Mouse (Mus musculus): ENCODE results near the gene Klhl33. TPM values are rescaled to one million over a fixed set of nuclear protein-coding genes. Genes with fewer than 3 reads are reported as not detected.
"Not testable (repeated sequence)": the region's sequence is repeated elsewhere in the genome, so short reads cannot be mapped to it uniquely, and the experiment has no call there.

Gene Klhl33
- polyA plus RNA-seq, 1 experiment: not detected

- Histone ChIP-seq H3K27me3 (ENCODE audit: control insufficient read depth) (no peaks in the 10 kb centered on the region), H3K4me1 (ENCODE audit: control insufficient read depth) (peaks cover 37% of the 10 kb centered on the region), H3K4me3 (replicated peaks) (peak within 1 kb of the TSS; percentile 97), H3K36me3 (ENCODE audit: control insufficient read depth) (peaks cover 38% of the 10 kb centered on the region), H3K9me3 (ENCODE audit: control insufficient read depth, low read length) (no peaks in the 10 kb centered on the region)
- no peak for TF ChIP-seq GATA1 (IDR thresholded peaks at IDR 0.05; ENCODE audit: low read length)
- TF ChIP-seq TAL1 (IDR thresholded peaks at IDR 0.05; ENCODE audit: low read length): no peak
Observed at GRCm38 (mm10) chr14:50930754-50931492, 33.6 kb upstream of the Klhl33 start, which contains the start of the genes Pip4p1 and Pnp. Gene Pip4p1 (minus strand): TSS chr14:50930856. Gene Pnp (plus strand): TSS chr14:50931082.

GRCm38 (mm10) chr14:50930377-50930753, 33.1 kb upstream of the Klhl33 start:
- Histone ChIP-seq H3K4me1 (ENCODE audit: control insufficient read depth) (peaks cover 41% of the 10 kb centered on the region), H3K36me3 (ENCODE audit: control insufficient read depth) (peaks cover 39% of the 10 kb centered on the region)

GRCm38 (mm10) chr14:50929951-50930350, 32.6 kb upstream of the Klhl33 start:
- Histone ChIP-seq H3K27me3 (ENCODE audit: control insufficient read depth) (no peaks in the 10 kb centered on the region), H3K4me3 (replicated peaks) (peak overlapping the region; percentile 97), H3K36me3 (ENCODE audit: control insufficient read depth) (peaks cover 39% of the 10 kb centered on the region), H3K4me1 (ENCODE audit: control insufficient read depth) (peaks cover 45% of the 10 kb centered on the region), H3K9me3 (ENCODE audit: control insufficient read depth, low read length) (no peaks in the 10 kb centered on the region)
- TF ChIP-seq TAL1 (IDR thresholded peaks at IDR 0.05; ENCODE audit: low read length): no peak
- no peak for TF ChIP-seq GATA1 (IDR thresholded peaks at IDR 0.05; ENCODE audit: low read length)

More at GRCm38 (mm10) chr14:50930377-50930753, 33.1 kb upstream of the Klhl33 start:
- Histone ChIP-seq H3K4me3 (replicated peaks) (peak overlapping the region; percentile 97), H3K27me3 (ENCODE audit: control insufficient read depth) (no peaks in the 10 kb centered on the region), H3K9me3 (ENCODE audit: control insufficient read depth, low read length) (no peaks in the 10 kb centered on the region)
- TF ChIP-seq TAL1 (IDR thresholded peaks at IDR 0.05; ENCODE audit: low read length) (no peak), GATA1 (IDR thresholded peaks at IDR 0.05; ENCODE audit: low read length) (no peak)

- no peaks in the 10 kb centered on the region for H3K27me3 ChIP-seq (ENCODE audit: control insufficient read depth)
- TF ChIP-seq TAL1 (IDR thresholded peaks at IDR 0.05; ENCODE audit: low read length): no peak
- TF ChIP-seq GATA1 (IDR thresholded peaks at IDR 0.05; ENCODE audit: low read length): no peak
- H3K9me3 ChIP-seq (ENCODE audit: control insufficient read depth, low read length): no peaks in the 10 kb centered on the region
- peaks cover 39% of the 10 kb centered on the region for H3K36me3 ChIP-seq (ENCODE audit: control insufficient read depth)
- peaks cover 57% of the 10 kb centered on the region for H3K4me1 ChIP-seq (ENCODE audit: control insufficient read depth)
- no peak overlapping the region for H3K4me3 ChIP-seq (replicated peaks)
Observed at GRCm38 (mm10) chr14:50927366-50927765, 30.1 kb upstream of the Klhl33 start.

GRCm38 (mm10) chr14:50925111-50925920, 28.0 kb upstream of the Klhl33 start:
- Histone ChIP-seq H3K4me1 (ENCODE audit: control insufficient read depth) (peaks cover 43% of the 10 kb centered on the region), H3K27me3 (ENCODE audit: control insufficient read depth) (no peaks in the 10 kb centered on the region), H3K4me3 (replicated peaks) (peak overlapping the region; percentile 81), H3K9me3 (ENCODE audit: control insufficient read depth, low read length) (no peaks in the 10 kb centered on the region), H3K36me3 (ENCODE audit: control insufficient read depth) (peaks cover 45% of the 10 kb centered on the region)
- TF ChIP-seq GATA1 (IDR thresholded peaks at IDR 0.05; ENCODE audit: low read length) (no peak), TAL1 (IDR thresholded peaks at IDR 0.05; ENCODE audit: low read length) (no peak)

- H3K9me3 ChIP-seq (ENCODE audit: control insufficient read depth, low read length): no peaks in the 10 kb centered on the region
- H3K27me3 ChIP-seq (ENCODE audit: control insufficient read depth): no peaks in the 10 kb centered on the region
- H3K4me3 ChIP-seq (replicated peaks): peak within 1 kb of the TSS; percentile 81
- TF ChIP-seq GATA1 (IDR thresholded peaks at IDR 0.05; ENCODE audit: low read length): no peak
- no peak for TF ChIP-seq TAL1 (IDR thresholded peaks at IDR 0.05; ENCODE audit: low read length)
- H3K4me1 ChIP-seq (ENCODE audit: control insufficient read depth): peaks cover 35% of the 10 kb centered on the region
- H3K36me3 ChIP-seq (ENCODE audit: control insufficient read depth): peaks cover 45% of the 10 kb centered on the region
Observed at GRCm38 (mm10) chr14:50924281-50925064, 27.2 kb upstream of the Klhl33 start, which contains the start of the genes Osgep and Apex1. Gene Osgep (minus strand): TSS chr14:50924893. Gene Apex1 (plus strand): TSS chr14:50924968.

- H3K27me3 ChIP-seq (ENCODE audit: control insufficient read depth); H3K9me3 ChIP-seq (ENCODE audit: control insufficient read depth, low read length): not testable (repeated sequence)
- peaks cover 37% of the 10 kb centered on the region for H3K36me3 ChIP-seq (ENCODE audit: control insufficient read depth)
- H3K4me3 ChIP-seq (replicated peaks): peak overlapping the region; percentile 81
- peaks cover 30% of the 10 kb centered on the region for H3K4me1 ChIP-seq (ENCODE audit: control insufficient read depth)
Observed at GRCm38 (mm10) chr14:50923437-50923836, 26.1 kb upstream of the Klhl33 start.

GRCm38 (mm10) chr14:50911356-50911755, 14.0 kb upstream of the Klhl33 start:
- Histone ChIP-seq H3K9me3 (ENCODE audit: control insufficient read depth, low read length) (no peaks in the 10 kb centered on the region), H3K4me3 (replicated peaks) (no peak overlapping the region)
- TF ChIP-seq TAL1 (IDR thresholded peaks at IDR 0.05; ENCODE audit: low read length) (no peak), GATA1 (IDR thresholded peaks at IDR 0.05; ENCODE audit: low read length) (no peak)

More at GRCm38 (mm10) chr14:50911356-50911755, 14.0 kb upstream of the Klhl33 start:
- Histone ChIP-seq H3K36me3 (ENCODE audit: control insufficient read depth) (peaks cover 29% of the 10 kb centered on the region), H3K4me1 (ENCODE audit: control insufficient read depth) (no peaks in the 10 kb centered on the region), H3K27me3 (ENCODE audit: control insufficient read depth) (no peaks in the 10 kb centered on the region)

Data from erythroblast, embryonic 14.5 days (primary cell).